Mouse (Mus musculus): ENCODE measurements around the gene Espnl. TPM values are rescaled to one million over a fixed set of nuclear protein-coding genes. Genes with fewer than 3 reads are reported as not detected.

Espnl gene
- polyA plus RNA-seq (2015; fragmentation: Nextera tagmentation; extraction: Ambion mirVana) = 0.03 and 0.08 TPM in 2 replicates

- peak within 1 kb of the TSS; percentile 42 for H3K27ac ChIP-seq
Observed at GRCm38 (mm10) chr1:91321760-91322438, at the start of gene Espnl. Espnl (plus strand) TSS chr1:91322075.

GRCm38 (mm10) chr1:91272260-91272659 lies 49.6 kb upstream of the Espnl start:
- no peak for ATAC-seq (replicated peaks; ENCODE audit: insufficient number of reproducible peaks, insufficient read depth, low FRiP score, low read depth)
- WGBS = 86% methylated on average over 2 of the region's 2 CpGs
- H3K27ac ChIP-seq = no peak overlapping the region
- no peaks in the 10 kb centered on the region for H3K4me1 ChIP-seq (replicated peaks)
- H3K4me2 ChIP-seq = no peak overlapping the region
- no peaks in the 10 kb centered on the region for H3K9me3 ChIP-seq (replicated peaks)
- H3K4me3 ChIP-seq = no peak overlapping the region
- H3K36me3 ChIP-seq = peaks cover 17% of the 10 kb centered on the region
- no peak overlapping the region for H3K9ac ChIP-seq
- H3K27me3 ChIP-seq = no peaks in the 10 kb centered on the region

More at GRCm38 (mm10) chr1:91321760-91322438, at the start of gene Espnl:
- Histone ChIP-seq H3K4me1 (replicated peaks) (peaks cover 25% of the 10 kb centered on the region), H3K27me3 (no peaks in the 10 kb centered on the region), H3K9me3 (replicated peaks) (no peaks in the 10 kb centered on the region), H3K36me3 (no peaks in the 10 kb centered on the region), H3K4me3 (no peak within 1 kb of the TSS), H3K4me2 (0 out of 2 replicates have a peak within 1 kb of the TSS, but pooled peaks have one; percentile 4), H3K9ac (no peak within 1 kb of the TSS; the same call in 1 of the 2 replicates)
- WGBS = 40% methylated on average over 19 of the region's 19 CpGs
- peak; percentile 54 for ATAC-seq (replicated peaks; ENCODE audit: insufficient number of reproducible peaks, insufficient read depth, low FRiP score, low read depth)

DNA sequence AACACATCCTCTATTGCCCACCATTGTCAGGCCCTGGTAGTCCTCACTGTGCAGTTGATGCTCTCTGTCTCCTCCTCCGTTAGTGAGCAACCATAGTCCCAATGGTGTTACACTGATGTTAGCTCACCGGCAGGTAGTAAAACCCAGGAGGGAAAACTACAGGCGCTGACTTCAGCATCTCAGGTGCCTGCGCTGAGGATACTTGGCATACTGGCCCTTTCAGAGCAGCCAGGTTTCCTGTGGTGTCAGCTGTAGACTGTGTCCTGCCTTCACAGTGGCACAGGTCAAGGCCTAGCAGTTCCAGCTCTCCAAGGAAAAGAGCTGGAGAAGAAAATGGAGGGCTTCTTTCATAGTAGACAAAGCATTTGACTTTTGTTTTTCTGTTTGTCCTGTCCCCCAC lies 45.3 kb upstream of the Espnl start:
- no peak for ATAC-seq (replicated peaks; ENCODE audit: insufficient number of reproducible peaks, insufficient read depth, low FRiP score, low read depth)
- Histone ChIP-seq H3K9me3 (replicated peaks) (no peaks in the 10 kb centered on the region), H3K9ac (no peak overlapping the region), H3K27me3 (no peaks in the 10 kb centered on the region), H3K27ac (no peak overlapping the region), H3K4me2 (no peak overlapping the region), H3K4me1 (replicated peaks) (no peaks in the 10 kb centered on the region), H3K36me3 (peaks cover 55% of the 10 kb centered on the region), H3K4me3 (no peak overlapping the region)
- 91% methylated on average over 4 of the region's 4 CpGs for WGBS

DNA sequence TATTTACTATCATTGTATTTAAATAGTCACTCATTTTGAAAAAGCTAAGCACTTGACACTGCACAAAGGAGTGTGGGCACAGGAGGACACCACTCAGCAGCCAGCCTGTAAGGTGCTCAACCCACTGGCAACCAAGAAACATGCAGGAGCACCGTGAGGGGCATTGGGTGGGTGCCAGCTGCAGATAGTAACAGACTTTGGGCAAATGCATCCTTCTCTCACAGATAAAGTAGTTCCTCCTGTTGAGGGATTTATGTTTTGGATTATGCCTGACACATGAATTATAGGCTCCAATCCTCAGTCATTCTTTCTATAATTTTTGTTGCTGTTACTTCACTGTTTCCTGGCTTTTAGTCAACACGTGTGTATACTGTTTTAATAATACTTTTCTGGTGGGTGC lies 44.4 kb upstream of the Espnl start:
- H3K27me3 ChIP-seq = no peaks in the 10 kb centered on the region
- no peak overlapping the region for H3K9ac ChIP-seq
- no peaks in the 10 kb centered on the region for H3K4me1 ChIP-seq (replicated peaks)
- no peak overlapping the region for H3K4me2 ChIP-seq
- peaks cover 59% of the 10 kb centered on the region for H3K36me3 ChIP-seq
- no peaks in the 10 kb centered on the region for H3K9me3 ChIP-seq (replicated peaks)
- H3K27ac ChIP-seq = no peak overlapping the region
- no peak for ATAC-seq (replicated peaks; ENCODE audit: insufficient number of reproducible peaks, insufficient read depth, low FRiP score, low read depth)
- WGBS = 82% methylated on average over 2 of the region's 2 CpGs
- no peak overlapping the region for H3K4me3 ChIP-seq

- no peak overlapping the region for H3K4me3 ChIP-seq
- H3K9me3 ChIP-seq (replicated peaks) = no peaks in the 10 kb centered on the region
- WGBS = 88% methylated on average over 3 of the region's 3 CpGs
- H3K36me3 ChIP-seq = peaks cover 59% of the 10 kb centered on the region
- no peak overlapping the region for H3K27ac ChIP-seq
- H3K4me1 ChIP-seq (replicated peaks) = no peaks in the 10 kb centered on the region
- no peak for ATAC-seq (replicated peaks; ENCODE audit: insufficient number of reproducible peaks, insufficient read depth, low FRiP score, low read depth)
- H3K27me3 ChIP-seq = no peaks in the 10 kb centered on the region
- no peak overlapping the region for H3K9ac ChIP-seq
- H3K4me2 ChIP-seq = no peak overlapping the region
Observed at GRCm38 (mm10) chr1:91278410-91279119, 43.3 kb upstream of the Espnl start.

GRCm38 (mm10) chr1:91279126-91279525 lies 42.7 kb upstream of the Espnl start:
- Histone ChIP-seq H3K36me3 (peaks cover 59% of the 10 kb centered on the region), H3K4me1 (replicated peaks) (no peaks in the 10 kb centered on the region), H3K27ac (no peak overlapping the region), H3K9me3 (replicated peaks) (no peaks in the 10 kb centered on the region), H3K4me3 (no peak overlapping the region), H3K9ac (no peak overlapping the region), H3K27me3 (no peaks in the 10 kb centered on the region), H3K4me2 (no peak overlapping the region)
- no peak for ATAC-seq (replicated peaks; ENCODE audit: insufficient number of reproducible peaks, insufficient read depth, low FRiP score, low read depth)
- WGBS = 74% methylated on average over 1 of the region's 1 CpGs

GRCm38 (mm10) chr1:91282582-91282981 lies 39.3 kb upstream of the Espnl start:
- Histone ChIP-seq H3K27me3 (no peaks in the 10 kb centered on the region), H3K27ac (no peak overlapping the region), H3K4me1 (replicated peaks) (no peaks in the 10 kb centered on the region), H3K36me3 (peaks cover 60% of the 10 kb centered on the region), H3K9me3 (replicated peaks) (no peaks in the 10 kb centered on the region), H3K4me3 (no peak overlapping the region), H3K9ac (no peak overlapping the region), H3K4me2 (no peak overlapping the region)
- 82% methylated on average over 1 of the region's 1 CpGs for WGBS
- no peak for ATAC-seq (replicated peaks; ENCODE audit: insufficient number of reproducible peaks, insufficient read depth, low FRiP score, low read depth)

GRCm38 (mm10) chr1:91289375-91289774 lies 32.5 kb upstream of the Espnl start:
- H3K27me3 ChIP-seq = no peaks in the 10 kb centered on the region
- no peaks in the 10 kb centered on the region for H3K9me3 ChIP-seq (replicated peaks)
- no peak overlapping the region for H3K4me2 ChIP-seq
- no peaks in the 10 kb centered on the region for H3K4me1 ChIP-seq (replicated peaks)
- H3K27ac ChIP-seq = no peak overlapping the region
- peaks cover 24% of the 10 kb centered on the region for H3K36me3 ChIP-seq
- 94% methylated on average over 1 of the region's 1 CpGs for WGBS
- no peak for ATAC-seq (replicated peaks; ENCODE audit: insufficient number of reproducible peaks, insufficient read depth, low FRiP score, low read depth)
- H3K4me3 ChIP-seq = no peak overlapping the region
- no peak overlapping the region for H3K9ac ChIP-seq

GRCm38 (mm10) chr1:91292101-91292825 lies 29.6 kb upstream of the Espnl start:
- Histone ChIP-seq H3K36me3 (peaks cover 5% of the 10 kb centered on the region; the same call in 1 of the 2 replicates), H3K4me1 (replicated peaks) (no peaks in the 10 kb centered on the region), H3K27ac (no peak overlapping the region), H3K9ac (no peak overlapping the region), H3K27me3 (no peaks in the 10 kb centered on the region), H3K4me2 (no peak overlapping the region), H3K4me3 (no peak overlapping the region), H3K9me3 (replicated peaks) (no peaks in the 10 kb centered on the region)
- no peak for ATAC-seq (replicated peaks; ENCODE audit: insufficient number of reproducible peaks, insufficient read depth, low FRiP score, low read depth)
- 93% methylated on average over 11 of the region's 11 CpGs for WGBS

GRCm38 (mm10) chr1:91295544-91295943 lies 26.3 kb upstream of the Espnl start:
- no peak overlapping the region for H3K4me3 ChIP-seq
- 79% methylated on average over 6 of the region's 6 CpGs for WGBS
- H3K9me3 ChIP-seq (replicated peaks) = no peaks in the 10 kb centered on the region
- H3K27me3 ChIP-seq = no peaks in the 10 kb centered on the region
- peaks cover 4% of the 10 kb centered on the region; the same call in 1 of the 2 replicates for H3K36me3 ChIP-seq
- no peak overlapping the region for H3K9ac ChIP-seq
- no peak overlapping the region for H3K27ac ChIP-seq
- H3K4me2 ChIP-seq = no peak overlapping the region
- no peak for ATAC-seq (replicated peaks; ENCODE audit: insufficient number of reproducible peaks, insufficient read depth, low FRiP score, low read depth)
- H3K4me1 ChIP-seq (replicated peaks) = peaks cover 11% of the 10 kb centered on the region

Data from heart, embryonic 15.5 days (tissue).